Mouse (Mus musculus) hindbrain, embryonic 10.5 days (tissue): ENCODE measurements around the gene Plscr3. TPM values are rescaled to one million over a fixed set of nuclear protein-coding genes. Genes with fewer than 3 reads are reported as not detected.

Experiments
- DNase-seq: peaks from one replicate; pipeline ENCODE4 v3.0.0-alpha.2; 2017; ENCODE audit warnings: low spot score
- H3K27ac ChIP-seq: fragments of 300-500 bp; sonication (generic); 2 replicates; pipeline ENCODE4 v1.5.1; 2016; ENCODE audit warnings: mild to moderate bottlenecking, moderate library complexity
- H3K27me3 ChIP-seq: fragments of 300-500 bp; sonication (generic); 2 replicates; pipeline ENCODE4 v1.6.1; 2016; ENCODE audit warnings: mild to moderate bottlenecking; ENCODE audit not compliant: poor library complexity, insufficient read depth, severe bottlenecking
- H3K36me3 ChIP-seq: fragments of 300-500 bp; sonication (generic); 2 replicates; pipeline ENCODE4 v1.6.1; 2016; ENCODE audit warnings: mild to moderate bottlenecking, moderate library complexity
- H3K4me1 ChIP-seq: fragments of 300-500 bp; sonication (generic); replicated peaks from 2 replicates; pipeline ENCODE4 v1.6.1; 2016; ENCODE audit warnings: mild to moderate bottlenecking
- H3K4me3 ChIP-seq: fragments of 300-500 bp; sonication (generic); 2 replicates; pipeline ENCODE4 v1.5.1; 2016; ENCODE audit warnings: mild to moderate bottlenecking, moderate library complexity
- H3K9me3 ChIP-seq: fragments of 300-500 bp; sonication (generic); 2 replicates; pipeline ENCODE4 v1.6.1; 2016; ENCODE audit warnings: mild to moderate bottlenecking, moderate library complexity
- WGBS: fragments of 180-500 bp; shearing (Covaris S2); methylation state at CpG from one replicate; pipeline ENCODE4 v1.1.7; 2016; 5-methylcytosine and 5-hydroxymethylcytosine counted together
- polyA plus RNA-seq: library from polyadenylated mRNA; unstranded; fragments of >200 nt; fragmentation: Nextera tagmentation; extraction: Ambion mirVana; gene quantifications from 2 replicates; pipeline ENCODE4 v1.2.1, GENCODE M21; 2016

The Plscr3 gene
- 85.3 and 88.7 TPM in 2 replicates for polyA plus RNA-seq

DNA sequence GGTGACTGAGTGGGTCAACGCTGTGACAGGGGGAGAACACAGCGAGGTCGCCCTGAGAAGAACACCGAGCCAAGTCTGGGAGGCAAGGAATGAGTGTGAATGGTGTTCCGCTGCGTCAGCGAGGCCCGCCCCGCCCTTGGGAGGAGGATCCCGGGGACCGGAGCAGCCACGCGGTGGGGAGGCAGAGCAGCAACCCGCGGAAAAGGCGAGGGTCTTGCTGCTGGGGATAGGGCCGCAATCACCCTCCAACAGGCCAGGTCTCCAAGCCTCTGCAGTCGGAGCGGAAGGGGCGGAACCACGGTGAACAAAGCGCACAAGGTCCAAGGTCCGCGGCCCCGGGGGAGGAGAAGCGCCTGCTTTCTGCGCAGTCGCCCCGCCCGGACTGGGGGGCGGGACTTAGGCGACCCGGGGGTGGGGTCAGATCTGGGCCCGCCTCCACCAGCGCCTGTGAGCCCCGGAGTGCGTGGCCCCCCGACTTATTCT is at the start of gene Plscr3:
Gene Plscr3 (plus strand): TSS at position 179 of the 483 bp plus-strand sequence.
- peak within 1 kb of the TSS; percentile 74 for H3K4me3 ChIP-seq
- peaks cover 41% of the 10 kb centered on the region for H3K4me1 ChIP-seq
- peaks cover 37% of the 10 kb centered on the region for H3K36me3 ChIP-seq
- peak; percentile 96 for DNase-seq
- peak within 1 kb of the TSS; percentile 93 for H3K27ac ChIP-seq
- no peaks in the 10 kb centered on the region for H3K27me3 ChIP-seq
- no peaks in the 10 kb centered on the region for H3K9me3 ChIP-seq
- under 1% methylated on average over 38 of the region's 38 CpGs for WGBS

DNA sequence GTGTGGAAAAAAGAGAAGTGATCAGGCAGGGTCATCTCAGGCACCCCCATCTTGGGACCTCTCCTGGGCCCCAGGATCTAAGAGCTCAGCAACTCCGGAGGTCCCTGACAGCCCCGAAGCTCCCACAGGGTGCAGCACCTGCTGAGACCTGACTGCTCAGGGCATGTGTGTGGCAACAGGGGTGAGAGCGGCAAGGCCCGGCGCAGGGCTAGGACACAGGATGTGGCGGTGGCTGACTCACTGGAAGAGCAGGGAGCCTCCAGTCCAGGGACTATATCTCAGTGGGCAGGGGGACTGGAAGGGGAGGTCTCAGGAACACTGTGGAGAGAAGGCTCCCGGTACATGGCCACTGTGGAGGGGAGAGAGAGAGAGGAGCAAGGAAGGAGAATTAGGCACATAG is 48.3 kb upstream of the Plscr3 start:
- WGBS, result 78% methylated on average over 7 of the region's 7 CpGs
- Histone ChIP-seq H3K4me3 (no peak overlapping the region), H3K27ac (no peak overlapping the region), H3K36me3 (no peaks in the 10 kb centered on the region), H3K4me1 (peaks cover 60% of the 10 kb centered on the region), H3K27me3 (peaks cover 91% of the 10 kb centered on the region), H3K9me3 (no peaks in the 10 kb centered on the region)
- no peak for DNase-seq

DNA sequence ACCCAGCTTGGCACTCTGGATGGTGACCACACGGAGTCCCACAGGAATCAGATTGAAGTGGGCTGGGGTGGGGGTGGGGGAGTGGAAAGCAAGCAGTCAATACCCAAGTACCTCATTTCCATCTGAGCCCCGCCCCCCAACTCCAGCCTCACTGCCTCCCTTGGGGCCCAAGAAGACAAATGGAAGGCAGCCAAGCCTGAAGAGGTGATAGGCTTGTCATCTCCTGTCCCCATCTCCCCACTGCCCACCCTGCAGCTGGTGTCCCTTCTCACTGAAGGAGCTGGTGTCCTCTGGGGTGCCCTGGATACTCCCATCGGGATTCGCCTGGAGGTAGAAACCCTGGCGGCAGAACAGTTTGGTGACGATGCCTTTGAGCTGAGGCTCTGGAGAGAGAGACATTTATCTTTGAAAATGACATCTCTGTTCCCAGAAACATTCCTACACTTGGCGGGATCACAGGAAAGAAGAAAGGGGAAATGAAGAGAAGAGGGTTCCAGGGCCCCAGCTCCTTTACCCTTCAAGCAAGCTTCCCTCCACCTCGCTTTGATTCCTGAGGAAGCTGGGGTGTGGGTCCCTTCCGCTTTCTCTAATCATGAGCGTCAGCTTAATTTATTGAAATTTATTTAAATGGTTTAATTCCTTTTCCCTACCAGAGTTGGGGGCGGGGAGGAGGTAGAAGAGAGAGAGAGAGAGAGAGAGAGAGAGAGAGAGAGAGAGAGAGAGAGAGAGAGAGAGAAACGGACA is 46.6 kb upstream of the Plscr3 start:
- peaks cover 91% of the 10 kb centered on the region for H3K27me3 ChIP-seq
- peak overlapping the region; percentile 96 for H3K27ac ChIP-seq
- WGBS, result 18% methylated on average over 12 of the region's 12 CpGs
- H3K4me1 ChIP-seq, result peaks cover 77% of the 10 kb centered on the region
- peak; percentile 66 for DNase-seq
- peak overlapping the region; percentile 66 for H3K4me3 ChIP-seq
- no peaks in the 10 kb centered on the region for H3K36me3 ChIP-seq
- H3K9me3 ChIP-seq, result no peaks in the 10 kb centered on the region

DNA sequence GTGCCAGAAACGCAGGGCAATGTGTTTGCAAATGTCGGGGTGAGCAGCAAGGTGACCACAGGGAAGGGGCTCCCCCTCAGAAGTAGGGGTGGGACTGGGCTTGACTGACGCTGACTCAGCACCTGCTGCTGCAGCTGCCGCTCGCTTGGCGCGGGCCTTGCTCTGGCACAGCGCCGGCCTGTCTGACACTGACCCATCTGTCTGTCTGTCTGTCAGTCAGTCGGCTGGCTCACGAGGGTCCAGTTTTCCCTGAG is 46.1 kb upstream of the Plscr3 start:
- Histone ChIP-seq H3K36me3 (no peaks in the 10 kb centered on the region), H3K9me3 (no peaks in the 10 kb centered on the region), H3K27ac (peak overlapping the region; percentile 96), H3K27me3 (peaks cover 96% of the 10 kb centered on the region), H3K4me3 (peak overlapping the region; percentile 66), H3K4me1 (peaks cover 81% of the 10 kb centered on the region)
- WGBS, result 1% methylated on average over 11 of the region's 11 CpGs
- DNase-seq, result no peak

DNA sequence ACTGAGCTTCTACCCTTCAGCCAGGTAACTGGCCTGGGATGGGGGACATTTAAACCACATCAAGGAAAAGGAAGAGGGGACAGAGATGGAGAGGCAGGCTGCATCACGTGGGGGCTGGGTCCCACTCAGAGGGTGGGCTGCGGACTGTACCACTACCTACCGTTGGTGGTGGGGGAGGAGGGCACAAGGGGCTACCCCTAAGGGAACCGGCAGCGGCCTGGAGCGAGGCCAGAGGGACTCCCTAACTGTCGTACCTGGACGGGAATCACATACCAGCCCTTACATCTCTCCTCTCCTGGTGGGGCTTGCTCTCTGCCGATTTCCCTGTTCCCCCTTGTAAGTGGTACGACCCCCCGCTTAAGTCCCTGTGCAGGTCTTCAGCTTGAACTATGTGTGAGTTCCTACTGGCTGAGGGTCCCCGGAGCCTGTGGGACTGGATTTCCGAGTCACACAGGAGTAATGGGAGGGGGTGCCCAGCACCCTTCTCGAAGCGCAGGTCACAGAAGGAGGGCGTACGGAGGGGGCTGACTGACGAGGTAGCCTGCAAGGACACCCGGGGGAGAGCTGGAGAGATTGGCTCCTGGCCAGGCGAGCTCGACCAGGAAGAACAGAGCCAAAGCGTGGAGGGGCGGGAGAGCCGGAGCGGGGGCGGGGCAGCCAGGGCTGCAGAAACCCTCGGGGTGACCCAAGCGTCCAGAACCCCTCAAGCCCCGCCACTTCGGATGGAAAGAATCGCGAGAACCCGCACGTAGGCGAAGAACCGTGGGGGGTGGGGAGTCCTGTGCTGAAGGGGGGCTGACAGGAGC is 45.6 kb upstream of the Plscr3 start:
- peaks cover 77% of the 10 kb centered on the region for H3K4me1 ChIP-seq
- peak overlapping the region; percentile 66 for H3K4me3 ChIP-seq
- no peaks in the 10 kb centered on the region for H3K36me3 ChIP-seq
- DNase-seq, result peak; percentile 86
- peaks cover 99% of the 10 kb centered on the region for H3K27me3 ChIP-seq
- under 1% methylated on average over 36 of the region's 36 CpGs for WGBS
- no peaks in the 10 kb centered on the region for H3K9me3 ChIP-seq
- H3K27ac ChIP-seq, result peak overlapping the region; percentile 96

DNA sequence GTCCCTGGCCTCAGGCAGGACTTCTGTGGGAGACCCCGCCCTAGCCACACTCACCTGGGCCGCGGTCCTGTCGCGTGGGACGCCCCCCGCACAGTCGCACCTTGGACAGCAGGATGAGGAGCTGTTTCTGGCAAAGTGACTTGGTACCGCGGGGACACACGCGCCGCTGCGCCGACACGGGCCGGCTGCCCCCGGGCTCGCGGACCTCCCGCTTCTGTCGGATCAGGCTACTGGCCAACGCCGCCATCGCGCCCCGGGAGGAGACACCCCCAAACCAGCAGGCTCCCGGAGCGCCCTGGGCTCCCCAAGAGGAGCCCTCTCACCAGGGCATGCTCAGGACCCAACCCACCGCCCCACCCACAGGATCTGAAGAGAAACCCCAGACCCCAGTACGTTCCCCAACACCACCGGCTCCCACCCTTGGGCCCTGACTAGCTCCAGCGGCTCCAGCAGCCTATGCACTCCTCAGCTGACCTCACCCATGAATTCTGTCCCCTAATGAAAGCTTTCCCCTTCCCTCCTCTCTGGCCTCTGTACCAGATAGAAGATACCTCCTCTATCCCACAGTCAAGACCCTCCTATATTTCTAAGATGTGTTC is 44.7 kb upstream of the Plscr3 start, which contains the start of gene Fgf11:
Gene Fgf11 (minus strand): TSS at position 479 of the 599 bp plus-strand sequence.
- peak; percentile 30 for DNase-seq
- peaks cover 99% of the 10 kb centered on the region for H3K27me3 ChIP-seq
- no peaks in the 10 kb centered on the region for H3K36me3 ChIP-seq
- 1% methylated on average over 33 of the region's 33 CpGs for WGBS
- H3K27ac ChIP-seq, result peak within 1 kb of the TSS; percentile 96
- peaks cover 2% of the 10 kb centered on the region; the same call in 1 of the 2 replicates for H3K9me3 ChIP-seq
- peak within 1 kb of the TSS; percentile 66 for H3K4me3 ChIP-seq
- peaks cover 71% of the 10 kb centered on the region for H3K4me1 ChIP-seq

DNA sequence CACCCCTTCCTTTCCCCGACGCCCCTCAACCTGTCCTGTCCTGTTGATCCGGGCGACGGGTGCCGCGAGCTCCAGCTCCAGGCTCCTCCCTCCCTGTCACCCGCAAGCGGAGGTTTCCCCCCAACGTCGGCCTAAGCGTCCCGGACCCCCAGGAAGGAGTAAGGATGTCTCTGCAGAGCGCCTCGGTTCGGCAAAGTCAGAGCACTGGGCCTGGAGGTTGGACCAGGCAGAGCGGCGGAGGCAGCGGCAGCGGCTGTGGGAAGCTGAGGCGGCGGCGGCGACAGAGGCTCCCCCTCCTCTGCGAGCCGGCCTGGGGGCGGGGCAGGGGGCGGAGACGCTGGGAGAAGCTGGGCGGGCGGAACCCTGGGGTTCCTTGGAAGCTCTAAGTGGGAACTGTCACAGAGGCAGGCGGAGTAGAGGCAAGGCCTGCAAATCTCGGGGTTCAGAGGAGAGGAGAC is 43.5 kb upstream of the Plscr3 start:
- H3K4me1 ChIP-seq, result peaks cover 71% of the 10 kb centered on the region
- peaks cover 4% of the 10 kb centered on the region; the same call in 1 of the 2 replicates for H3K9me3 ChIP-seq
- peak; percentile 80 for DNase-seq
- peak overlapping the region; percentile 82 for H3K27ac ChIP-seq
- peak overlapping the region; percentile 66 for H3K4me3 ChIP-seq
- WGBS, result under 1% methylated on average over 33 of the region's 33 CpGs
- H3K27me3 ChIP-seq, result peaks cover 97% of the 10 kb centered on the region
- no peaks in the 10 kb centered on the region for H3K36me3 ChIP-seq

DNA sequence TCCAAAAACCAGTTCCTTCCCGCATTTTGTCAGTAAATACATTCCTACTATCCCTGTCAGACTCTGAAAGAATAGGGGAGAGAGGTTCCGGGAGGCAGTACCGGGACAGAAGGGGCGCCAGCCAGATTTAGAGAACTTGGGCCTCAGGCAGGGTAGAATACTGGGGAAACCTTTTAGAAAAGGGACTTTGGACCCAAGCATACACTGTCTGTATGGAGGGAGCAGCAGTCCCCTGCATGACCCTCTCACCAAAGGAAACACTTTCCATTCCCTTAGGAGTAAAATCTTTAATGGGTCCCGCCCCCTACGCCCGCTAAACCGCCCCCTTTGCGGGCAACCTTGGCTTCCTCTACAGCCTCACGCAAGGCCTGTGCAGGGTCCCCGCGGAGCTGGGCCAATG is 42.8 kb upstream of the Plscr3 start:
- Histone ChIP-seq H3K27ac (peak overlapping the region; percentile 72), H3K27me3 (peaks cover 91% of the 10 kb centered on the region), H3K36me3 (no peaks in the 10 kb centered on the region), H3K4me1 (peaks cover 67% of the 10 kb centered on the region), H3K9me3 (peaks cover 4% of the 10 kb centered on the region; the same call in 1 of the 2 replicates), H3K4me3 (peak overlapping the region; percentile 66)
- DNase-seq, result no peak
- WGBS, result 3% methylated on average over 12 of the region's 12 CpGs

DNA sequence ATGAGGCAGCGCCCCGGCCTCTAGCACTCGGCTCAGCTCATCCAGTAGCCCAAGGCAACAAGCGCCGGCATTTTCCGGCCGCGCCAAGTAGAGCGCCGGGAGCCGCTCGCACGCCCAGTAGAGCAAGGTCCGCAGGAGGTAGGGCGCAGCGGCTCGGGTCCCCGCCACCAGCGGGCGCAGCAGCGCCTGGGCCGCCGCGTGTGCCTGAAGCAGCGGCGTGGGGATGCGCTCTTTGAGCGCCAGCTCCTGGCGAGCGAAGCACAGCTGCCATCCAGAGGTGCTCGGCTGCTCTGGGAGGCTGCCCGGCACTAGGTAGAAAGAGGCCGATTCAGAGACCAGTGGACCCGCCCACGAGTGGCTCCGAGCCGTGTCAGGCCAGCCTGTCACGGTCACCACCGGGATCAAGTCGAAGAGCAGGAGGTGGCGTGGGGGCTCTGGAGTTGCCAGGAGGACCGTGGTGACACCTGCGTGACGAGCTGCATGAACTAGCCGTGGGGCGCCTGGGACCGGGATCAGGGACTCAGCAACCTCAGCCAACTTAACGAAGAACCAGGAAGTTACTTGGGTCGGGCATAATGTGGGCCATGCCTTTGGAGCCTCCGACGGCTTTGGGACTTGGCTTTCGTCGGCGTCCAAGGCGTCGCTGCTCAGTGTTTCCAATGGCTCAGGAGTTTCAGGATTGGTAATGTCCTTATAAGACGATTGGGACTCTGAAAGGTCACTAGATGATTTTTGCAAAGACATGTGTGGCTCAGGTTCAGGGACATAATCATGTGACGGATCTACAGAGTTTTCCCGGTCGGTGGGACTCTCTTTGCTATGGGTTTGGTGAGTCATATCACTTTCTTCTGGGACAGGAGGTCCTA is 42.2 kb upstream of the Plscr3 start:
- Histone ChIP-seq H3K36me3 (no peaks in the 10 kb centered on the region), H3K27ac (peak overlapping the region; percentile 72), H3K27me3 (peaks cover 84% of the 10 kb centered on the region), H3K4me1 (peaks cover 61% of the 10 kb centered on the region), H3K4me3 (peak overlapping the region; percentile 66), H3K9me3 (peaks cover 4% of the 10 kb centered on the region; the same call in 1 of the 2 replicates)
- DNase-seq, result peak; percentile 74
- WGBS, result 2% methylated on average over 60 of the region's 60 CpGs

DNA sequence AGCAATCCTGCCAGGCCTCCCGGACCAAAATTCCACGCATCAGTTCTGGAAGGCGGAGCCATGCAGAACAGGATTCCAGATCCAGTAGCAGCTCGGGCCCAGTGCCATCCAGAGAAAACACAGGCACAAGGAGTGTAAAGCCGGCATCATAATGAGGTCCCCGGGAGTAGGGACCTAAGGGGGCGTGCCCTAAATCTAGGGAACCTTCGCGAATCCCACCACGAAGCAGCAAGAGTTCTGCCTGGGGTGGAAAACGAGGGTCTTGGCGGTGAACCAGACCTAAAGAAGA is 41.6 kb upstream of the Plscr3 start:
- peaks cover 79% of the 10 kb centered on the region for H3K27me3 ChIP-seq
- DNase-seq, result no peak
- peaks cover 4% of the 10 kb centered on the region; the same call in 1 of the 2 replicates for H3K9me3 ChIP-seq
- peaks cover 55% of the 10 kb centered on the region for H3K4me1 ChIP-seq
- H3K36me3 ChIP-seq, result no peaks in the 10 kb centered on the region
- H3K27ac ChIP-seq, result no peak overlapping the region
- peak overlapping the region; percentile 66 for H3K4me3 ChIP-seq
- 5% methylated on average over 12 of the region's 12 CpGs for WGBS

DNA sequence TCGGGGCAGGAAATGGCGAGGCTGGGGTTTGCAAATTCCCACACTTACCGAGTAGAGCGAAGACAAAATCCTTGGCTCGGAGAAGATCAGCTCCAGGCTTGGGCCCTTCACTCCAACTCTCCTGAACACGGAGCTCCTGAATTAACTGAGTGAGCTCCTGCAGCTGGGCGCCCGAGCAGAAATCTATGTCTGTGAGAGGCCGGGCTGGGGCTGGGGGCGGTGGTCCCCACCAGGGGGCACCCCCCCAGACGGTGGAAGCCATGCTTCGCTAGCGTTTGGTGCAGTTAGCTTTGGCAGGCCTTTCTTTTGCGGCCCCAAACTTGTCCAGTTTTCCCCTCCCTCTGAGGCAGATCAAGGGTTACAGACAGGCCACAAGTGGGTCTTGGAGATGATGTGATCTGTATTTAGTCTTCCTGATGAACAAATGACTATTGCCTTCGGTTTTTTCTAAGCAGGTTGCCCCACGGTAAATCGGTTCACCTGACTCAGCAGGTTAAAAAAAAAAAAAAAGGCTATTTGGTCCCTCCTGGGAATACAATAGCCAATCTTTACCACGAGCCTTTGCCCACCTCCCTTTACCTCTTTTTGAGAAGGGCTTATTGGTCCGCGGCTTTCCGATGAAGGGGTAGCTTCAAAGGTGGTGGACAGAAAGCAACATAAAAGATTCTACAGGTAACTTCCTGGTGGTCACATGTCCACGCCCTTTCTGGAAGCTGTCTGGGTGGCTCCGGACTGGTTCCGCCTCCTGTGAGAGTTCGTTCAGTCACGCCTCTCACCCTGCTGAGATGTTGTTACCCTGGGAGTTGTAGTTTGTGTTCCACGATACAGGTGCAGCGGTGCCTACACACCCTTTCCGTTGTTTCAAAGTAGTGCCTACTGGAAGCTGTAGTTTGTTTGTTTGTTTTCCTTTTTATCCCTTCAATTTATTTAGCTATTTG is 40.9 kb upstream of the Plscr3 start, which contains the start of gene Tmem102:
Gene Tmem102 (minus strand): TSS at position 653 of the 938 bp plus-strand sequence.
- Histone ChIP-seq H3K4me1 (peaks cover 49% of the 10 kb centered on the region), H3K9me3 (peaks cover 4% of the 10 kb centered on the region; the same call in 1 of the 2 replicates), H3K27ac (no peak within 1 kb of the TSS), H3K27me3 (peaks cover 72% of the 10 kb centered on the region), H3K4me3 (peak within 1 kb of the TSS; percentile 66), H3K36me3 (no peaks in the 10 kb centered on the region)
- DNase-seq, result peak; percentile 17
- 5% methylated on average over 29 of the region's 29 CpGs for WGBS
